Mouse (Mus musculus) olfactory bulb, adult 2 months (tissue): ENCODE results near the gene Ppib.

Experiments
- CTCF ChIP-seq: fragments of 200-500 bp; IDR thresholded peaks from 2 replicates; pipeline ENCODE4 v1.5.1; 2012; ENCODE audit warnings: low read depth, mild to moderate bottlenecking, low read length, moderate library complexity; ENCODE audit not compliant: insufficient read depth
- POLR2A ChIP-seq: fragments of 200-500 bp; IDR thresholded peaks from 2 replicates; pipeline ENCODE4 v1.6.1; 2012; ENCODE audit warnings: mild to moderate bottlenecking, low read depth, low read length, moderate library complexity; ENCODE audit not compliant: insufficient read depth

- TF ChIP-seq POLR2A (no peak), CTCF (no peak)
Measured at GRCm38 (mm10) chr9:66090593-66091244, 30.7 kb downstream of the Ppib start.
